Mouse (Mus musculus) embryonic facial prominence, embryonic 11.5 days (tissue): ENCODE data around the gene Prpf6. TPM values are rescaled to one million over a fixed set of nuclear protein-coding genes. Genes with fewer than 3 reads are reported as not detected.
A peak's percentile ranks its signal among the peaks of the same experiment; 100 is the strongest.

Source experiments
- ATAC-seq: fragments of 200-750 bp; cut with Nextera tagmentation; replicated peaks from 2 replicates; pipeline ENCODE4 v1.8.0; 2017; ENCODE audit warnings: low read depth; ENCODE audit not compliant: insufficient number of reproducible peaks, low FRiP score, low TSS enrichment
- DNase-seq: peaks from one replicate; pipeline ENCODE4 v3.0.0-alpha.2; 2015; ENCODE audit warnings: low spot score
- H3K27ac ChIP-seq: fragments of 300-500 bp; sonication (generic); replicated peaks from 2 replicates; pipeline ENCODE4 v1.5.1; 2014; ENCODE audit warnings: mild to moderate bottlenecking, low read depth, low read length, control low read depth
- H3K27me3 ChIP-seq: fragments of 300-500 bp; sonication (generic); 2 replicates; pipeline ENCODE4 v1.6.1; 2014; ENCODE audit warnings: mild to moderate bottlenecking, low read length, moderate library complexity, mixed read lengths; ENCODE audit not compliant: control insufficient read depth, insufficient read depth
- H3K36me3 ChIP-seq: fragments of 300-500 bp; sonication (generic); replicated peaks from 2 replicates; pipeline ENCODE4 v1.6.1; 2014; ENCODE audit warnings: low read depth, mild to moderate bottlenecking, low read length, moderate library complexity, mixed read lengths; ENCODE audit not compliant: control insufficient read depth, insufficient read depth
- H3K4me1 ChIP-seq: fragments of 300-500 bp; sonication (generic); 2 replicates; pipeline ENCODE4 v1.6.1; 2014; ENCODE audit warnings: low read length, mixed read lengths; ENCODE audit not compliant: control insufficient read depth, insufficient read depth
- H3K4me2 ChIP-seq: fragments of 300-500 bp; sonication (generic); 2 replicates; pipeline ENCODE4 v1.6.1; 2014; ENCODE audit warnings: low read depth, mild to moderate bottlenecking, control low read depth, low read length, moderate library complexity
- H3K4me3 ChIP-seq: fragments of 300-500 bp; sonication (generic); 2 replicates; pipeline ENCODE4 v1.5.1; 2014; ENCODE audit warnings: low read depth, low read length, control low read depth
- H3K9ac ChIP-seq: fragments of 300-500 bp; sonication (generic); replicated peaks from 2 replicates; pipeline ENCODE4 v1.6.1; 2014; ENCODE audit warnings: mild to moderate bottlenecking, control low read depth, low read length
- H3K9me3 ChIP-seq: fragments of 300-500 bp; sonication (generic); replicated peaks from 2 replicates; pipeline ENCODE4 v1.6.1; 2016; ENCODE audit warnings: mild to moderate bottlenecking, low read length, inconsistent platforms, mixed read lengths; ENCODE audit not compliant: control insufficient read depth
- WGBS: fragments of 180-500 bp; shearing (Covaris S2); extraction: QIAGEN DNeasy Blood & Tissue Kit; methylation state at CpG from one replicate; pipeline ENCODE4 v1.1.7; 2014; 5-methylcytosine and 5-hydroxymethylcytosine counted together
- polyA plus RNA-seq: library from polyadenylated mRNA; unstranded; fragments of >200 nt; fragmentation: Nextera tagmentation; extraction: Ambion mirVana; gene quantifications from 2 replicates; pipeline ENCODE4 v1.2.1, GENCODE M21; 2014

The Prpf6 gene
- polyA plus RNA-seq, 1 experiment from 2014 or later: 80.3 TPM

- DNase-seq: peak; percentile 82
- Histone ChIP-seq H3K9ac (peak within 1 kb of the TSS; percentile 87), H3K27ac (peak within 1 kb of the TSS; percentile 44; the same call in 1 of the 2 replicates), H3K4me1 (no peaks in the 10 kb centered on the region; the same call in 1 of the 2 replicates), H3K9me3 (no peaks in the 10 kb centered on the region), H3K36me3 (no peaks in the 10 kb centered on the region), H3K4me2 (peak within 1 kb of the TSS; percentile 91), H3K4me3 (peak within 1 kb of the TSS; percentile 62), H3K27me3 (no peaks in the 10 kb centered on the region)
- WGBS: under 1% methylated on average over 54 of the region's 69 CpGs
- peak; percentile 46 for ATAC-seq
Measured at GRCm38 (mm10) chr2:181679951-181680715, 88.5 kb downstream of the Prpf6 start, which contains the start of gene Tcea2. Gene Tcea2, plus strand, starts transcription at chr2:181680310.

GRCm38 (mm10) chr2:181680716-181681117, 89.0 kb downstream of the Prpf6 start:
- peak overlapping the region; percentile 62 for H3K4me3 ChIP-seq
- no peaks in the 10 kb centered on the region; the same call in 1 of the 2 replicates for H3K36me3 ChIP-seq
- peak overlapping the region; percentile 87 for H3K9ac ChIP-seq
- ATAC-seq: peak; percentile 5; the same call in 1 of the 2 replicates
- 11% methylated on average over 7 of the region's 7 CpGs for WGBS
- no peak for DNase-seq
- H3K4me2 ChIP-seq: peak overlapping the region; percentile 91
- no peaks in the 10 kb centered on the region for H3K27me3 ChIP-seq
- H3K4me1 ChIP-seq: no peaks in the 10 kb centered on the region
- no peaks in the 10 kb centered on the region for H3K9me3 ChIP-seq
- H3K27ac ChIP-seq: no peak overlapping the region

GRCm38 (mm10) chr2:181681978-181682377, 90.3 kb downstream of the Prpf6 start:
- Histone ChIP-seq H3K27me3 (no peaks in the 10 kb centered on the region), H3K4me1 (no peaks in the 10 kb centered on the region), H3K9me3 (no peaks in the 10 kb centered on the region), H3K36me3 (no peaks in the 10 kb centered on the region; the same call in 1 of the 2 replicates), H3K27ac (no peak overlapping the region), H3K4me2 (no peak overlapping the region), H3K4me3 (no peak overlapping the region), H3K9ac (no peak overlapping the region)
- 83% methylated on average over 1 of the region's 1 CpGs for WGBS
- ATAC-seq: no peak
- no peak for DNase-seq

DNA sequence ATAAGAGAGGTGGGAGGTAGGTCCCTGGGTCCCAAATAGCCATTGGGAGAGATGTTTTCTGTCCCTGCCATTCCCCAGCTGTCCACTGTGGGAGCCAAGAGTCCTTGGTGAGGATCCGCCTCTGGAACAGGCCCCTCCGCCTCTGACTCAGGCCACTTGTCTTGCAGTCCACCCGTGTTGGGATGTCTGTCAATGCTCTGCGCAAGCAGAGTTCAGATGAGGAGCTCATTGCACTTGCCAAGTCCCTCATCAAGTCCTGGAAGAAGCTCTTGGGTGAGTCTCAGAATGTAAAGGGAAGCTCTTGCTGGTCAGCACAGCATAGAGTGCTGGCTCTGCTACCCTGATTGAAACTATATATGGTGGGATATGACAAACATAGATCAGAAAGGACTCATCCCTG, 91.7 kb downstream of the Prpf6 start:
- Histone ChIP-seq H3K9ac (no peak overlapping the region), H3K27me3 (no peaks in the 10 kb centered on the region), H3K36me3 (no peaks in the 10 kb centered on the region; the same call in 1 of the 2 replicates), H3K4me3 (no peak overlapping the region), H3K4me2 (no peak overlapping the region), H3K4me1 (no peaks in the 10 kb centered on the region), H3K9me3 (no peaks in the 10 kb centered on the region), H3K27ac (no peak overlapping the region)
- DNase-seq: no peak
- ATAC-seq: no peak
- 69% methylated on average over 4 of the region's 4 CpGs for WGBS

DNA sequence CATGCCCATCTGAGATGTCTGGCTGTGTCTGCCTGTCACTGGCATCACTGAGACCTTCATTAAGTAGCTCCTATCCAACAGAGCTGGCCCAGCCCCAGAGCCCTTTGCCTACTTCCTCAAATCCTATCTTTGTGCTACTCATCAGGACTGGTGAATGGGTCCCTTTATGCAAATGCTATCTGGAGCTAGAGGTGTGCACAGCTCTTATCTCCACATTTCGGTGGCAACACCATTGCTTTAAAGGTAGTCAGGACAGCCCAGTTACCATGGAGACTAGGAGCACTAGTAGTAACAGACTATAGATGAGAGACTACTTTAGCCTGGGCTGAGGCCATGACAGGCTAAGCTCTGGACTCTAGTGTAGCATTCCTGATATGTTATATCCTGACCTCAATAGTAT, 93.0 kb downstream of the Prpf6 start:
- no peak for ATAC-seq
- H3K27ac ChIP-seq: no peak overlapping the region
- H3K4me2 ChIP-seq: no peak overlapping the region
- DNase-seq: no peak
- H3K9ac ChIP-seq: no peak overlapping the region
- WGBS: 87% methylated on average over 1 of the region's 1 CpGs
- H3K9me3 ChIP-seq: no peaks in the 10 kb centered on the region
- no peaks in the 10 kb centered on the region for H3K27me3 ChIP-seq
- no peak overlapping the region for H3K4me3 ChIP-seq
- no peaks in the 10 kb centered on the region; the same call in 1 of the 2 replicates for H3K36me3 ChIP-seq
- no peaks in the 10 kb centered on the region for H3K4me1 ChIP-seq

DNA sequence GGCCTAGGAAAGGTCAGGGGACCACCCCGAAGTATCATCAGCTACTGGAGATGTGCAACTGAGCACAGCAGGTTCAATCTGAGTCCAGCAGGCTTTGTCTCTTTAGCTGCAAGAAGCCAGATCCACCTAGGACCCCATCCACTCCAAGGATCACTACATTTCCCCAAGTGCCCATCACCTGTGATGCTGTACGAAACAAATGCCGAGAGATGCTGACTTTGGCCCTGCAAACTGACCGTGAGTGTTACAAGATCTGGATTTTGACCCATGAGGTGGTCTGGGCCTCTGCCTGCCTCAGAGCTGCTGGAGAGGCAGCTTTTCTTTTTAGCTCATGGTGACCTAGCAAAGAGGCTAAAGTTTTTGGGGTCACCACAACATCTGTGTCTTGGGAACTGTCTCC, 94.0 kb downstream of the Prpf6 start:
- no peak overlapping the region for H3K4me3 ChIP-seq
- no peaks in the 10 kb centered on the region; the same call in 1 of the 2 replicates for H3K4me1 ChIP-seq
- H3K9me3 ChIP-seq: no peaks in the 10 kb centered on the region
- no peaks in the 10 kb centered on the region; the same call in 1 of the 2 replicates for H3K36me3 ChIP-seq
- 90% methylated on average over 4 of the region's 4 CpGs for WGBS
- DNase-seq: no peak
- no peak for ATAC-seq
- no peaks in the 10 kb centered on the region for H3K27me3 ChIP-seq
- H3K4me2 ChIP-seq: no peak overlapping the region
- H3K27ac ChIP-seq: no peak overlapping the region
- H3K9ac ChIP-seq: no peak overlapping the region

- Histone ChIP-seq H3K27ac (no peak overlapping the region), H3K27me3 (no peaks in the 10 kb centered on the region), H3K4me1 (no peaks in the 10 kb centered on the region; the same call in 1 of the 2 replicates), H3K4me3 (no peak overlapping the region), H3K9me3 (no peaks in the 10 kb centered on the region), H3K4me2 (no peak overlapping the region), H3K36me3 (no peaks in the 10 kb centered on the region; the same call in 1 of the 2 replicates), H3K9ac (no peak overlapping the region)
- ATAC-seq: no peak
- no peak for DNase-seq
- WGBS: 94% methylated on average over 8 of the region's 8 CpGs
Measured at GRCm38 (mm10) chr2:181687586-181687985, 95.9 kb downstream of the Prpf6 start.

DNA sequence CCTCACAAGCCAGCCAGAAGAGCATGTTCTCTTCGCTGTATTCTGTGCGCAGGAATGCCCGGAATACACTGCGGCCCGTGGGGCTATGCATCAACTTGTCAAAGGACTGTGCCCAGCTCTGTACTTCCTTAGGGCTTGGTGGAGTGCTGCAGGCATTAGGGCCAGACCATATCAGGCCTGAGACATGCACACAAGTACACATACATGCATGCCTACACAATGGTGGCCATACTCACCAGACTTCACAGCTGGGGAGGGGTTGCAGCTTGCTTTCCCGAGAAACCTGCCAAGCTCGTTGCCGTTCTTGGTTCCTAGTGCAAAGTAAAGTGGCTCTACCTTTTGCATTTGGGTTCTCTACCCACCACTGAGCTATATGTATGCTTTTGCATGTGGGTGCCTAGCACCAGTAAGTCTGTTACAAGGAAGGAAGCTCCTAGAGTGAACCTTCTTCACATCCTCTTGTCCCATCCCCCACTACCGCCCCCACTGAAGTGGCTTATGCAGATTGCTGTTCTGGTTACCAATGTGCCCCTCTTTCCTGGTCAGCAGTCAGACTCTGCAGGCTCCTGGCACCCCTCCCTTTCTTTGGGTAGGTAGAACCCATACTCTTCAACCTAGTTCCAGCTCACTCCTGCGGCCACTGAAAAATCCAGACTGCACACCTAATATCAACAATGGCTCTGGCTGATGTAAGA, 97.9 kb downstream of the Prpf6 start:
- Histone ChIP-seq H3K9ac (no peak overlapping the region), H3K4me3 (no peak overlapping the region), H3K27ac (no peak overlapping the region), H3K4me1 (no peaks in the 10 kb centered on the region; the same call in 1 of the 2 replicates), H3K27me3 (no peaks in the 10 kb centered on the region), H3K9me3 (no peaks in the 10 kb centered on the region), H3K4me2 (no peak overlapping the region), H3K36me3 (no peaks in the 10 kb centered on the region; the same call in 1 of the 2 replicates)
- WGBS: 90% methylated on average over 10 of the region's 10 CpGs
- no peak for DNase-seq
- no peak for ATAC-seq
